Mouse (Mus musculus): ENCODE measurements around the gene 3110001I22Rik.

The 3110001I22Rik gene

DNA sequence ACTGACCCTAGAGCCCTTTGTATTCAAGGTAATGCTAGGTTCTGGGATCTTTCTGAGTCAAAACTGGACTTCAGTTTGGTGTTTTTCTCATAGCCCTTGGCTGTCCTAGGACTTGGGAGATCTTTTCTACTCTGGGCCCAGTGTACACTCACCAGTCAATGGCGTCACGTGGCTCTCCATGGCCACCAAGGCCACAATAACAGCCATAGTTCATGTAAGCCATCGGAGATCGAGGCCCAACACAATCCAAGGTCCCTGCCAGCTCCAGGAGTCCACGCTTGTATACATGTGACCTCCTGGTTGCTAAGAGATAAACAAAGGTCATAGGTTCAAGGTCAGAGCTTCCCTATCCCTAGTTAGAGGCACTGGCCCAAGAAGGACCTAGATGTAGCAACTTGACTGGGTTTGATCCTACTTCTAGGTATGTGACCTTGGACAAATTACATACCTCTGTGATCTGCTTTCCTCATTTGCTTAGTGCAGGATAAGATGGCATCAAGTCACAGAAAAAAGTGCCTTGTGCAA lies 56.1 kb downstream of the 3110001I22Rik start:
- DNase-seq: no peak

All from cerebellum, adult 11 months (tissue).